Mouse (Mus musculus) heart, postnatal 25 days (tissue): ENCODE data around the gene Iqgap3. TPM values are rescaled to one million over a fixed set of nuclear protein-coding genes. Genes with fewer than 3 reads are reported as not detected.

Experiments used
- DNase-seq: peaks from one replicate; pipeline ENCODE4 v3.0.0; 2022; ENCODE audit warnings: low spot score
- intact Hi-C: fragments of 180-260 bp; cut with DNase I; formaldehyde crosslinking; loops from one replicate; pipeline ENCODE4 v1.15.1; 2025
- total RNA-seq, 2 experiments: library from RNA; stranded (reverse); gene quantifications; 2 replicates each; pipeline ENCODE4 v1.2.3; 2021

Gene Iqgap3
- total RNA-seq: 1 to 10 TPM in 1 of 2 experiments, under 1 TPM in 1; 0.75 to 1.0 TPM

- peak; percentile 70 for DNase-seq
- intact Hi-C loops: no loop called here
Observed at GRCm38 (mm10) chr3:88081345-88082223, at the start of gene Iqgap3. TSS of gene Iqgap3 (plus strand) at chr3:88081971.

- intact Hi-C loops: no loop called here
- no peak for DNase-seq
Observed at GRCm38 (mm10) chr3:88033506-88033905, 48.3 kb upstream of the Iqgap3 start.

GRCm38 (mm10) chr3:88035561-88036293 lies 46.0 kb upstream of the Iqgap3 start:
- intact Hi-C loops: no loop called here
- no peak for DNase-seq

GRCm38 (mm10) chr3:88042661-88043421 lies 38.9 kb upstream of the Iqgap3 start, which contains the start of gene Gpatch4:
TSS of gene Gpatch4 (plus strand) at chr3:88043108.
- intact Hi-C loops: no loop called here
- peak; percentile 70 for DNase-seq

- no peak for DNase-seq
- intact Hi-C loops: no loop called here
Observed at GRCm38 (mm10) chr3:88049532-88049931, 32.2 kb upstream of the Iqgap3 start.

DNA sequence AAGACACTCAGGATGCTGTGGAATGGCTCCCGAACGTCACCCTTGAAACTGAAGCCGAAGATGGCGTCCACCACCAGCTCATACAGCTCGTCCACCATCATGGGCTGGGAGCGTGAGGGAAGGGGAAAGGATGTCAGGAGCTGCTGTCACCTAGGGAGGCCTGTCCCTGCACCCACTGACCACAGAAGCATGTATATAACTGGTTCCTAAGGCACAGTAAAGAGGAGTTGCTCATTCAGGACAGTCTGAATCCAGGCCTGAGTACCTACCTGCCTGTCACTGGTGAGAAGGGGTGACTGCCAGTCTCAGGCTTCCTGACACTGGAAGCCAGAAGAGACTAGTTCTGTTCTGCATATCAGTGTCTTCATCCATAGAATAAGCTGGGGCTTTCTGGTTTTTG lies 24.7 kb upstream of the Iqgap3 start:
- intact Hi-C loops: no loop called here

DNA sequence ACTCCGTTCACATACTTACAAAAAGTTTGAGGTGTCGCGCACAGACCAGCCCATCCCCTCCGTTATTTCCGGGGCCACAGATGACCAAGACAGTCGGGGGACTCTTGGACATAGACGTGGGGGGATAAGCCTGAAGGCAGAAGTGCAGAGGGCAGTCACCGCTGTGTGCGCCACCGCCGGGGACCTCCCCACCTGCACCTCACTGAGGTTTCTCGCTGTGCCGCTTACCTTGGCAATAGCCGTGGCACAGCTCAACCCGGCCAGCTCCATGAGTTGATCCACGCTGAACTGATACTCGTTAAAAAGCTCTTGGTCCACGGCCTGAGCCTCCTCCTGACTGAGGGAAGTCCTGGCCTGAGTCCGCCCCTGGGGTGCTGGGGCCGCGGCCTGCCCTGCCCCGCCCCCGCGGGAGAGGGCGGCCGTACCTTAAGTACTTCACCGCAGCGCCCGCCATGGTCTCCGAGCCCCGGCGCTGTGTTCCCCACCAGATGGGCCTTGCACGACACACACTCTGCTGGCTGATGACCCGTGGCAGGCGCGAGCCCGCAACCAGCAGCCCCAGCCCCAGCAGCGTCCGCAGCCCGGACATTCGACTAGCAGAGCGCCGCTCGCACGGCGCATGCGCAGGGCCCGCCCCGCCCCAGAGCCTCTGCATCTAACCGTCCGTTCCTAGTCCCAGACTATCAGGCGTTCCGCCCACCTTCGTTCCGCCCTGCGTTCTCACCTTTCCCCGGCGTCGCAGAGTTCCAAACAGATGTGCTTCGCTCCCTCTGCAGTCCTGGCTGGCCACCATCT lies 23.7 kb upstream of the Iqgap3 start, which contains the start of gene Naxe:
Gene Naxe (minus strand): TSS at position 594 of the 795 bp plus-strand sequence.
- intact Hi-C loops: no loop called here
- peak; percentile 71 for DNase-seq

More for the DNA sequence above, 24.7 kb upstream of the Iqgap3 start:
- no peak for DNase-seq

DNA sequence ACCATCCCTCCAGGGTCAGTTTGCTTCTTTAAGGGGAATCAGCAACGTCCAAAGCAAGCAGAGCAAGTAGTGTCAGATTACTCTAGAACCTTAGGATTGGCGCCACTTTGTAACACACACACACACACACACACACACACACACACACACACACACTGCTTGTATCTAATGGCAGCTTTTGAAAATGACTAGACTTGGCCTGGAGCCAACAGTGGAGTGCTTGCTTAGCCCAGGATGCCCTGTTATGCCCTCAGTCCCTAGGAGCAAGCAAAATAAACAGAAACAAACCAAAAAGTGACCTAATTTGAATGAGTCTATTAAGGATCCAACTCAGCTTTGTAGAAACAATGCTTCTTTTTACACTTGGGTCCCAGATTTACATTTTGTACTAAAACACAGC lies 13.4 kb upstream of the Iqgap3 start:
- intact Hi-C loops: no loop called here
- DNase-seq: no peak

DNA sequence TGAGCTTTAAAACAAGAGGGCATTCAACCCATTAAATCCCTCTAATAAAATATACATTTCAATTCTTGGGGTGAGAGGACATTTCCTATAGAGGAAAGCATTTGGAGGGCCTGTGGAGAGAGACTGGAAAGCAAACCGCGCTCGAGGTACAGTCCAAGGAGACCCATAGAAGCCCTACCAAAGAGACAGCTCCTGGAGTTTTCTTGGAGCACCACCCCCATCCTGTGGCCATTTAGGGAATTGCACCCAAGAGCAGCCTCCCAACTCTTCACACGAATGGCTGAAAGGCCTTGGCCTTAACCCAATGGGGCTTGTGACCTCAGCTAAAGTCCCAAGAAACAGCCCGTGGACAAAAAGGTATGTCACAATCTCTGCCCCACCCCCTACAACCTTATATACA lies 10.0 kb upstream of the Iqgap3 start:
- peak; percentile 63 for DNase-seq
- intact Hi-C loops: loop anchor here (1.0 to 5.0 kb wide), 3 partner anchors 44 to 136 kb away; partner anchors contain the start of gene Hapln2

DNA sequence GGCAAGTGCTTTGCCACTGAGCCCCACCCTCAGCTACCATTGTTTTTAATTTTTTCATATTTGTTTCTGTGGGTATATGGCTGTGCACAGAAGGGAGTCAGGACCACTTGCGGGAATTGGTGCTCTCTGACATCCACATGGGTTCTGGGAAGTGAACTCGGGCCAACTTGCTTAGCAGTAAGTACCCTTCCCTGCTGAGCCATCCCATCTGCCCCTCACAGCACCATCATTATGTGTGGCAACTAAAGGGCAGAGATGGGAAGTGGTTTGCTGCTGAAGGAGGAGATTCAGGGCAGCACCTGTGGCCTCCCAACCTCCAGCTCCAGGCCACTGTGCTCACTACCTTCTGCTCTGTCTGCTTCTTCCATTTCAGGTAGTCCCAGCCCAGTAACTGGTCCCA lies 8.1 kb upstream of the Iqgap3 start:
- no peak for DNase-seq
- intact Hi-C loops: loop anchor here (5.0 kb wide), 1 partner anchor 46 kb away; the partner anchor contains the start of gene Hapln2

DNA sequence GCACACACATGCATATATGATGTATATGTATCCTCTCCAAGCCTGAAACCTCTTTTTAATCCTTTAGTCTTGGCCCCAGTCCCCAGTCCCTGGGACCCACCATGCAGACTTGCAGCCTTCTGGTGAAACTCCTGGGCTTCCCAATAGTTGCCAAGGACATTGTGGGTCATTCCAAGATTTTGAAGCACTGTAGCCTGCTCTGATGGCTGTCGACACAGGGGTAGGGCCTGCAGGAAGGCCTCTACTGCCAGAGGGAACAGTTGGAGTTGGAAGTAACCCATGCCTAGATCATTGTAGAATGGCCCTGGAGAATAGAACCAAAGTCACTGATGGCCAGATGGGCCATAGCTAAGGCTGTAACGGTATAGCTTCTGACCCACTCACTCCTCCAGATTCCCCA lies 7.4 kb upstream of the Iqgap3 start:
- intact Hi-C loops: loop anchor here (5.0 kb wide), 1 partner anchor 47 kb away; the partner anchor contains the start of gene Hapln2
- DNase-seq: no peak

DNA sequence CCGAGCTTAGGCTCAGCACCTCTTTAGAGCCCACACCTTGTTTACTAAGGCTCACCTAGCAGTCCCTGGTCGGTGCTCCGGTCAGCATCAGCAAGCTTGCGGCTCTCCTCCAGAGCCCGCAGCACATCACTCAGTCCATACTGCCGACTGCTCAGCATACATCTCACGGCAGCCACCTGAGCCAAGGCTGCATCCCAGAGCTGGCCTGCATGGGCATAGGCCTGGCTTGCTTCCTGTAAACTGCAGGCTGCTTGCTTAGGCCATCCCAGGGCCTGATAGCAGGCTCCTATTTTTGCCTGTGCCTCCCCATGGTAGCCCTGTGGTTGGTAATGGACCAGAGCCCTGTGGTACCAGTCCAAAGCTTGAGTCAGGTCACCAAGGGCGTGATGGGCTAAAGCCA lies 7.0 kb upstream of the Iqgap3 start:
- intact Hi-C loops: loop anchor here (5.0 kb wide), 1 partner anchor 47 kb away; the partner anchor contains the start of gene Hapln2

GRCm38 (mm10) chr3:88077441-88077840 lies 4.3 kb upstream of the Iqgap3 start:
- intact Hi-C loops: no loop called here
- DNase-seq: no peak

More for the DNA sequence above, 7.0 kb upstream of the Iqgap3 start:
- DNase-seq: no peak

DNA sequence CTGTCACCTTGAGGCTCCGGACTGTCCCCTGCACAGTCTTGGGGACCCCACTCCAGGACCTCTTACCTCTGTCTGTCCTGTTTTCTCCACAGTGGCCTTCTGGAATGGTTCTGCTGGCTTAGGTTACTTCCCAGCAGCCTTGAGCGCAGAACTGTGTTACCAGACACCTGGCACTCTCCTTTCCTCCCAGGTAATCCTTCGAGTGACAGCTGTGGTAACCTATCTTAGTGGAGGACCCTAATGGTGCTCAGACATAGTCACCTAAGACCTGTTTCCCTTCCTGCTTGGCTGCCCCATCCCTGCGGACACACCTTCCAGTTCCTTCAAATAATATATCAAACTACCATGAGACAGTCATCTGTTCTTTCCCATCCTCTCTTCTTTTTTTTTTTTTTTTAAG lies 3.6 kb upstream of the Iqgap3 start, which contains the start of gene Ttc24:
Gene Ttc24 (minus strand): TSS at position 101 of the 400 bp plus-strand sequence.
- DNase-seq: no peak
- intact Hi-C loops: no loop called here

- intact Hi-C loops: no loop called here
- no peak for DNase-seq
Observed at GRCm38 (mm10) chr3:88082224-88082618, 450 bp downstream of the Iqgap3 start.

- intact Hi-C loops: no loop called here
- no peak for DNase-seq
Observed at GRCm38 (mm10) chr3:88082663-88083062, 892 bp downstream of the Iqgap3 start.

DNA sequence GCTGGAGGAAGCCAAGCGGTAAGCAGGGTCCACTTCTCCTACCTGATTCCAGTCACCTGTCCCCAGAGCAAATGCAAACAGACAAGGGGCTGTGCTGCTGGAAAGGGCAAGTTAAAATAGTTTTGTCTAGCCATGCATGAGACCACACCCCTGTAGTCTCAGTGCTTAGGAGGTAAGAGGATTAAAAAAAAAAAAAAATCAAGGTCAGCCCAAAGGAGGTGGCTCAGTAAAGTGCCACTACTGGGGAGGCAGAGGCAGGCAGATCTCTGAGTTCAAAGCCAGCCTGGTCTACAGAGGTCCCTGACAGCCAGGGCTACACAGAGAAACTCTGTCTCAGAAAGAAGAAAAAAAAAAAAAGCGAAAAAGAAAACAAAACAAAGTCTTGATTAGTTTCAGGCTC lies 2.2 kb downstream of the Iqgap3 start:
- DNase-seq: no peak
- intact Hi-C loops: no loop called here

DNA sequence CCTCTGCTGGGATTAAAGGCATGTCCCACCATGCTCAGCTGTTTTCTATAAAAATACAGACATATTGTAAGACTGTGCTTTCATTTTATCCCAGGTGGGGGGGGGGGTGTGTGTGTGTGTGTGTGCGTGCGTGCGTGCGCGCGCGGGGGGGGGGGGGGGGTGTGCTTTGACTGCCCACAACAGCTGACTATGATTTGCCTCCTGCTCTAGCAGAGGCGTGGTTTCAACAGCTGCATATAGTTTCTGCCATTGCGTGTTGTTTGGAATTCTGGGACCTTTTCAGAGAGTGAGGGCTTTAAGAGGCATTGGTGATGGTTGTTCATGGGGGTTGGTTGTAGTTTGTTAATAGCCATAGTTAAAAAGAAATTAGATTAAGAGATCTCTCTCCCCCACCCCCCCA lies 3.7 kb downstream of the Iqgap3 start:
- no peak for DNase-seq
- intact Hi-C loops: loop anchor here (5.0 kb wide), 1 partner anchor 72 kb away; no protein-coding TSS in a partner anchor

DNA sequence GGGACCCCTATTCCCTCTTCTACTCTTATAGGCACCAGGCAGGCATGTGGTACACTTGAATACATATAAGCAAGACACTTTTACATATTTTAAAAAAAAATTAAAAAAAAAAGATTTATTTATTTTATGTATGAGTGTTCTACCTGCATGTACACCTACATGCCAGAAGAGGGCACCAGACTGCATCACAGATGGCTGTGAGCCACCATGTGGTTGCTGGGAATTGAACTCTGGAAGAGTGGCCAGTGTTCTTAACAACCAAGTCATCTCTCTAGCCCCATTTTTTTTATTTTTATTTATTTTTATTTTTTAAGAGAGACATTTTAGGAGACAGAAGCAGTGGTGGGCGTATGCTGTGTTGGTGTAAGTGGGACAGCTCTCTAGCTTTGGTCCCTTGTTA lies 5.9 kb downstream of the Iqgap3 start:
- intact Hi-C loops: loop anchor here (2.0 to 5.0 kb wide), 4 partner anchors 33 to 155 kb away; no protein-coding TSS in a partner anchor

More for the DNA sequence above, 5.9 kb downstream of the Iqgap3 start:
- DNase-seq: no peak
